Mouse (Mus musculus) adrenal gland, adult 2 months (tissue): ENCODE data around the gene Gp5. TPM values are rescaled to one million over a fixed set of nuclear protein-coding genes. Genes with fewer than 3 reads are reported as not detected.
A peak's percentile ranks its signal among the peaks of the same experiment; 100 is the strongest.
"Not testable (repeated sequence)": the region's sequence is repeated elsewhere in the genome, so short reads cannot be mapped to it uniquely, and the experiment has no call there.

ENCODE experiments used
- DNase-seq: peaks from one replicate; pipeline ENCODE4 v3.0.0; 2021
- long read RNA-seq: library from polyadenylated mRNA; stranded (forward); transcript quantifications from one replicate; pipeline ENCODE4 v2.0.0, GENCODE M21; 2021
- polyA plus RNA-seq: library from polyadenylated mRNA; depleted of rRNA; stranded (reverse); fragments of >200 nt; gene quantifications from 2 replicates; pipeline ENCODE4 v1.2.3, GENCODE M21; 2012; rRNA removed
- total RNA-seq, 2 experiments: library from RNA; stranded (reverse); gene quantifications; 2 replicates each; pipeline ENCODE4 v1.2.3; 2021

Gp5 gene
- total RNA-seq: under 1 TPM in 1 of 2 experiments, not detected in 1; 0.17 TPM
- 0.04 and 0.35 TPM in 2 replicates for polyA plus RNA-seq
- long read RNA-seq, partial matches to known transcripts: 1 of 1 reads
- long read RNA-seq, other reads (novel, unspliced or antisense): 0 of 1 reads

- DNase-seq: no peak
Observed at GRCm38 (mm10) chr16:30310647-30311046, at the start of gene Gp5. Gp5 (minus strand) TSS chr16:30310779.

DNA sequence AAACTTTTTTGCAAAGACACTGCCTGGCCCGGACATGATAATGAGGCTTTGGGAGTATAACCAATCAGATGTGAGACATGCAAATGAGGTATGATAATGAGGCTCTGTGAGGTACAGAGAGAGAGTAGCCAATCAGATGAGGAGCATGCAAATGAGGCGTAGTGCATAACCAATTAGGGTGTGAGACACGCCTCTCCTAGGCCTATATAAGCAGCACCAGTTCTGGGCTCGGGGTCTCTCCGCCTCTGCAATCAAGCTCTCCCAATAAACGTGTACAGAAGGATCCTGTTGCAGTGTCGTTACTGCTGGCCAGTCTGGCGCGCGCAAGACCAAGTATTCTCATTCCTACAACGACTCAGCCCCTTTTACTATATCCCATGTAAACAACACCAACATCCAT is 42.9 kb upstream of the Gp5 start:
- DNase-seq: not testable (repeated sequence)

- no peak for DNase-seq
Observed at GRCm38 (mm10) chr16:30314236-30314635, 3.7 kb upstream of the Gp5 start.

GRCm38 (mm10) chr16:30310171-30310515 is 436 bp downstream of the Gp5 start:
- DNase-seq: no peak

- DNase-seq: peak; percentile 22
Observed at GRCm38 (mm10) chr16:30309395-30310170, 996 bp downstream of the Gp5 start.

DNA sequence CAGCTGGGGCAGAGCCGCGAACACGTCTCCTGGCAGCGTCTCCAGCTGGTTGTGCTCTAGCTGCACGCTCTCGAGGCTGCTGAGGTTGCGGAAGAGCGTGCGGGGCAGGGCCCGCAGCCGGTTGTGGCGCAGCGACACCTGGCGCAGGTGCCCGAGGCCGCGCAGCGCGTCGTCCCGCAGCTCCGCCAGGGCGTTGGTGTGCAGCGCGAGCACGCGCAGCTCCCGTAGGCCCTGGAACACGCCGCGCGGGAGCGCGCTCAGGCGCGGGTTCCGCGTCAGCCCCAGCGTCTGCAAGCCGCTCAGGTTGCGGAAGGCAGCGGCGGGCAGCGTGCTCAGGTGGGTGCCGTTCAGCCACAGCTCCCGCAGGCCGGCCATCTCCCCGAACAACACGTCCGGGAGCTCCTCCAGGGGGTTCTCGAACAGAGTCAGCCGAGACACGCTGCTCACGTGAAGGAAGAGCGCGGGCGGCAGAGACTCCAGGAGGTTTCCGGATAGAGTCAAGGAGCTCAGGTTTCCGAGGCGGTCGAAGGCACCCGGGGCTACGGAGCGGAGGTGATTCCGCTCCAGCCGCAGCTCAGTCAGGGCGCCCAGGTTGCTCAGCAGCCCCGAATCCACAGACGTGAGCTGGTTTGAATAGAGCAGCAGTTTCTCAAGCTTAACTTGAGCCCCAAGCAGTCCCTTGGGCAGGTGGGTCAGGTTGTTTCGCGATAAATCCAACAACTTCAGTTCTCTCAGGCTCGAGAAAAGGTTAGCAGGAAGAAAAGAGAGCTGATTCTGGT is 1.8 kb downstream of the Gp5 start:
- DNase-seq: peak; percentile 53

GRCm38 (mm10) chr16:30307961-30308615 is 2.5 kb downstream of the Gp5 start:
- no peak for DNase-seq

GRCm38 (mm10) chr16:30307306-30307705 is 3.3 kb downstream of the Gp5 start:
- no peak for DNase-seq

- no peak for DNase-seq
Observed at GRCm38 (mm10) chr16:30306102-30306501, 4.5 kb downstream of the Gp5 start.

- no peak for DNase-seq
Observed at GRCm38 (mm10) chr16:30304236-30304635, 6.3 kb downstream of the Gp5 start.

DNA sequence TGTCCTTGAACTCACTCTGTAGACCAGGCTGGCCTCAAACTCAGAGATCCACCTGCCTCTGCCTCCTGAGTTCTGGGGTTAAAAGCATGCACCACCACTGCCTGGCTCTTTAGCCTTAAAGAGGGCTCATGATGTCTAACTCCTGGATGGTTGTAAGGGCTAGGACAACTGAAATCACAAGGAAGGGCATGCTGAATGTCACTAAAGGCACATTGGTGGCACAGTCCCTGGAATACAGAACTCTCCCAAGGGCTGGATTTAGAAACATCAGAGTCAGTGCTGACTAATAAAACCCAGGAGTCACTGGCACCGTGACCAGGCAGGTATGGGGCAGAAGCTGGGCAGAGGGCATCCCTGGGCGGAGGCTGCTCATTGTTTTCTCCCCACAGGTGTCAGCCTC is 7.2 kb downstream of the Gp5 start:
- DNase-seq: no peak

- no peak for DNase-seq
Observed at GRCm38 (mm10) chr16:30302686-30303085, 7.9 kb downstream of the Gp5 start.

DNA sequence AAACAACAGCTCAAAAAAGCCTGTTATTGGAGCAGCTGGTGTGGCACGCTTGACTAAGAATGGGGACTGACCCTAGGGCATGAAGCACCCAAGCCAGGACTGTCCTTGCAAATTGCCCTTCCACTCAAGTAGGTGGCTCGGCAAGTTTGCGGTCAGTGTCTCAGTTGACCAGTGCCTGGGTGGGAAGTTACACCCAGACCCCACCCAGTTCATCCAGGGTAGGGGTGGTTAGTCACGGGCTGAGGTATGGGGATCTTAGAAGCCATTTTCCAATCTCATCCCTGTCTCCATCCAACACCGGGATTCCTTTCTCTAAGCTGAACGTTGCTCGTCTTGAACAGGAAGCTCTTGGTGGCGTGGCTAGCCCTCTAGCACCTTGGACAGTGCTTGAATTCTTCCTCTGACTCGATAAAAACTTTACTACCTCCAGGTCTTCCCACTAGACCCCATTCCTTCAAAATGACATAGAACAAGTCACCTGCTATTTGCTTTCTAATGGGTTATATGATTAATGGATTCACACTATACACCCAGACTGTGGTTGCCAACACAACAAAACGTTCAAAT is 10.8 kb downstream of the Gp5 start:
- no peak for DNase-seq

GRCm38 (mm10) chr16:30297450-30297849 is 13.1 kb downstream of the Gp5 start:
- no peak for DNase-seq

DNA sequence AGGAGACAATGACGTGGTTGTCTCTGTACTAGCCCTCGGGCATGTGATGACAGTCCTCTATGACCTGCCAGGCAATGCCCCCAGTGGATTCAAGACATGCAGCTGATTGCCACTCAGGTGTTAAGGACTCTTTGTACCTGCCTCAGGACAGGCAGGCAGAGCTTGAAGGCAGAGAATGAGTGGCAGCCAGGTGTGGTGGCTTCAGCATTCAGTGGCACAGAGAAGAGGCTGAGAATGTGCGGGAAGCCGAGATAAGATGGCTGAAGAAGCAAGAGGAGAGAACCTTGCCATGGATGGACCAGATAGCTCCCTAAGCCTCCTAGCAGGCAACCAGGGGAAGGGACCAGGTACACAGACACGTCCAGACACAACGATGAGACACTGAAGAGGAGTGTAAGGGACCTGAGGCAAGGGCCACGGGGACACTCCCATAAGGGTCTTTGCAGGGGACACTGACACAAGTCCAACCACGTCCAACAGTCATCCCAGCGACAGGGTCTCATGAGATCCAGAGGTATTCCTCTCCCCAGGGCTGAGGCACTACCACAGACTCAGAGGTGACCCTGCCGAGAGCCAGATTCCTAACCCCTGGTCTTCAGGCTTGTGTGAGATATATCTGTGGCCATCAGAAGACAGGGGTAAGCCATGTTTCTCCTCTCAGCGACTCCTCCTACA is 13.8 kb downstream of the Gp5 start:
- no peak for DNase-seq

DNA sequence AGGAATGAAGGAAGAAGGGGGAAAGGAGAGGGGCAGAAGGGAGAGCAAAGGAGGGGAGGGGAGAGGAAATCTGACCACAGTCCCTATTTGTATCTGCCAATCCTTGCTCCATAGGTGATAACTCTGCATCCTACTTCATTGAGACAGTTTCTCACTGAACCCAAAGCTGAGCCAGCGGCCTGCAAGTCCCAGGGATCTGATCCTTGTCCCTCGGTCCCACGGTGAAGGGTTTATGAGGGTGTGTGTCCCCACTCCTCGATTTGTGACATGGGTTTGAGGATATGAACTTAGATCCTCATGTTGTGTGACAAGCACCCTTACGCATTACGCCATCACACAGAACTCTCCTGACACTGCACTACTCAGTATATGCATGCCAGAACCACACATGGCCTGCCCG is 15.5 kb downstream of the Gp5 start:
- no peak for DNase-seq

DNA sequence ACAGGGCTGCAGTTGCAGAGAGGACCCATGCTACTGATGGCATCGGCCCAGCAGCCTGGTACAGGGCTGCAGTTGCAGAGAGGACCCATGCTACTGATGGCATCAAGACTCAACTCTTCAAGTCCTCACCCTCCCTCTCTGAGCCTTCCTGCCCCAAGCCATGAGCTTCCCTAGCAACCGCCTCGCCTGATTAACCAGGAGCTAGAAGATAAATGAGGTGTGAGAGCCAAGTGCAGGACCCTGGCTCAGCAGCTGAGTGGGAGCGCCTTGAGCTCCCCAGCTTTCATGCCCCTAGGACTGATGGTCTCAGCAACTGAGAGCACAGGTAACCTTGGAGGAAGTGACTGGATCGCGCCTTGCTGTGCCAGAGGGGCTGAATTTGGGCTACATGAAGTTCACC is 20.1 kb downstream of the Gp5 start:
- no peak for DNase-seq

DNA sequence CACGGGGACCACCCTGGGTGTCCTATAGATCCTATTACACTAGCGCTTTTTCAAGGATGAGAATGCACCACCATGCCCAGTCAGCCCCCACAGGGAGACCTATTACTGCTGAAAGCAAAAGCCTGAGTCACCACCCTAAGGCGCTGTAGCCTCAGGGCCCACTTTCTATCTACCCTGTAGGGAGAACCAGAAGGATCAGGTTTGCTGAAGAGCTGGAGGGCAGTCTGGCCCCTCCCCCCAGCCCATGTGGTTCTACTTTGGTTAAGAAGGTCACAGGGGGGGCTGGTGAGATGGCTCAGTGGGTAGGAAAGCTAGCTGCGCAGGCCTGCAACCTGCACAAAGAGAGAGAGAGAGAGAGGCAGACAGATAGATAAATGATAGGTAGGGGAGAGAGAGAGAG is 24.9 kb downstream of the Gp5 start:
- no peak for DNase-seq

DNA sequence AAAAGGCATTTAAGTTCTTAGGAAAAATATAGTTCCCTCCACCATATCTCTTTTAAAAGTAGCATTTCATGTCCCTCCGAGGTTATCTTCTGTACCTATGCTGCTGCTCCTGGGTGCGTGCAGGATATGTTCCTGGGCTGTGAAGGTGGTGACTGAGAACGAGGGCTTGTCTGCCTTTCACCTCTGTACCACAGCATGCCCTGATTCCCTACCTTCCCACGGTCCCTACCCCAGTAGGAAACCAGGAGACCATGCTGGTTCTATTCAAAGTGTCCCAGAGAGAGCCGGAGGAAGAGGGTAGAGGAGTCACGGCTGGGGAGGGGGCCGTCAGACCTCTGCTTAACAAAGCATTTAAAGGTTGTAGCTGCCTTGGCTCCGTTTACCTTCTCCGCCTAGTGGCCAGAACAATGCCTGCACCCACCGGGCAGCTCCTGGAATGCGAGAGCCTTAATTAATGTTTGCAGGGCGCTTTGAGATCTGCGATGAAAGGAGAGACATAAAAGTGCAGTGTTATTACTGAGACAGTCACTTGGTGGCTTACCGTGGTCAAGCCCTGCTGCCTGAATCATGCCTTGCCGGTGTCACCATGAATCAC is 26.7 kb downstream of the Gp5 start:
- peak; percentile 28 for DNase-seq

DNA sequence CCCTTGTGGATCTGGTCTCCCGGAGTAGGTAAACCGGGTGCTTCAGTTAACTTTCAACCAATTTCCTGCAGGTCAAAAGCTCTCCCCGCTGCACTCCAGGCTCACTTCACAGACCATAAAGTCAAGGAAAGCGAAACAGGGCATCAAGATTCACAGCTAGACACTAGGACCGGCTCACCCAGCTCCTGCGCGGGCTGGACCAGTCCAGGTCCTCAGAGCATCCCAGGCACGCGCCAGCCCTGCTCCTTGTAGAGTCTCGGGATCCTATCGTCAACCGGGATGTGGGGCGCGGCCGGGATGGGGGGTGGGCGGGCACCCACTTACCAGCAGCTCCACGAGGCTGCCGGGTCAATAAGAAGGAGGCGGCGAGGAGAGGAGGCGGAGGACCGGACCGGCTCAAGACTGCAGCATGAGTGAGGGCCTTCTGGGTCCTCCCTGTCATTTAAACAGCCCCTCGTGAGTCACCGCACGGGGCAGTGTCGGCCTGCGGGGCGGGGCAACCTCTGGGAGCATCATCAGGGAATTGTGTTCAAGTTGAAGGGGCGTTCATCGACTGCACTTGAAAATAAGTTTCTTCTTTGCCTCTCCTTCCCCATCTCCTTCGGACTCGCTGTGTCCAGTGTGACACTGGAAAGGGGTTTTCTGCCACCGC is 27.6 kb downstream of the Gp5 start, which contains the start of gene Lrrc15:
TSS of gene Lrrc15 (minus strand) at position 413 of the 652 bp plus-strand sequence.
- peak; percentile 26 for DNase-seq
